Mouse (Mus musculus) liver, postnatal 0 days (tissue): ENCODE measurements at regions not wholly inside any gene's neighbourhood (a gene's known extent, or its start where the extent isn't known, plus 50 kb on each side); places are given as distances from the start of the nearest gene placed in this dataset.

Experiments
- ATAC-seq: fragments of 200-750 bp; cut with Nextera tagmentation; 2 replicates; pipeline ENCODE4 v1.8.0; 2017; ENCODE audit warnings: mild to moderate bottlenecking, moderate library complexity
- DNase-seq: peaks from one replicate; pipeline ENCODE4 v3.0.0-alpha.2; 2016
- H3K27ac ChIP-seq: fragments of 300-500 bp; sonication (generic); 2 replicates; pipeline ENCODE4 v1.5.1; 2014; ENCODE audit warnings: antibody characterized with exemption, moderate library complexity, mild to moderate bottlenecking, low read depth
- H3K27me3 ChIP-seq: fragments of 300-500 bp; sonication (generic); 2 replicates; pipeline ENCODE4 v1.6.1; 2014; ENCODE audit warnings: low read length, control low read depth, mixed read lengths; ENCODE audit not compliant: insufficient read depth
- H3K36me3 ChIP-seq: fragments of 300-500 bp; sonication (generic); replicated peaks from 2 replicates; pipeline ENCODE4 v1.6.1; 2014; ENCODE audit warnings: mild to moderate bottlenecking, control low read depth, low read length, moderate library complexity, mixed read lengths; ENCODE audit not compliant: insufficient read depth
- H3K4me1 ChIP-seq: fragments of 300-500 bp; sonication (generic); 2 replicates; pipeline ENCODE4 v1.6.1; 2014; ENCODE audit warnings: antibody characterized with exemption, mild to moderate bottlenecking, control low read depth; ENCODE audit not compliant: insufficient read depth
- H3K4me2 ChIP-seq: fragments of 300-500 bp; sonication (generic); 2 replicates; pipeline ENCODE4 v1.6.1; 2014; ENCODE audit warnings: low read depth, mild to moderate bottlenecking, low read length, moderate library complexity, mixed read lengths
- H3K4me3 ChIP-seq: fragments of 300-500 bp; sonication (generic); 2 replicates; pipeline ENCODE4 v1.5.1; 2014; ENCODE audit warnings: low read depth, low read length
- H3K9ac ChIP-seq: fragments of 300-500 bp; sonication (generic); replicated peaks from 2 replicates; pipeline ENCODE4 v1.6.1; 2014; ENCODE audit warnings: mild to moderate bottlenecking, moderate library complexity
- H3K9me3 ChIP-seq: fragments of 300-500 bp; sonication (generic); 2 replicates; pipeline ENCODE4 v1.6.1; 2016; ENCODE audit warnings: mild to moderate bottlenecking, control low read depth, low read length, mixed read lengths
- CTCF ChIP-seq: sonication (generic); IDR thresholded peaks from 2 replicates; pipeline ENCODE4 v1.5.1; 2016; ENCODE audit warnings: antibody characterized with exemption, low read depth
- EP300 ChIP-seq: IDR thresholded peaks from 2 replicates; pipeline ENCODE4 v1.6.1; 2016; ENCODE audit warnings: antibody characterized with exemption, low read depth, mild to moderate bottlenecking
- WGBS: fragments of 180-500 bp; shearing (Covaris S2); extraction: QIAGEN DNeasy Blood & Tissue Kit; methylation state at CpG from one replicate; pipeline ENCODE4 v1.1.7; 2014; ENCODE audit not compliant: insufficient replicate concordance; 5-methylcytosine and 5-hydroxymethylcytosine counted together

GRCm38 (mm10) chr1:144355560-144356310, 106.7 kb upstream of the Rgs1 start:
- Histone ChIP-seq H3K27me3 (no peaks in the 10 kb centered on the region), H3K9ac (no peak overlapping the region), H3K4me1 (no peaks in the 10 kb centered on the region), H3K9me3 (no peaks in the 10 kb centered on the region), H3K4me2 (no peak overlapping the region), H3K27ac (no peak overlapping the region), H3K4me3 (no peak overlapping the region), H3K36me3 (no peaks in the 10 kb centered on the region)
- ATAC-seq (no peak), DNase-seq (no peak)
- TF ChIP-seq CTCF: no peak
- no peak for TF ChIP-seq EP300
- 69% methylated on average over 4 of the region's 4 CpGs for WGBS

GRCm38 (mm10) chr1:144355041-144355440, 106.0 kb upstream of the Rgs1 start:
- 81% methylated on average over 3 of the region's 3 CpGs for WGBS
- Histone ChIP-seq H3K9ac (no peak overlapping the region), H3K27me3 (no peaks in the 10 kb centered on the region), H3K36me3 (no peaks in the 10 kb centered on the region), H3K9me3 (no peaks in the 10 kb centered on the region), H3K4me1 (no peaks in the 10 kb centered on the region), H3K27ac (no peak overlapping the region), H3K4me2 (no peak overlapping the region), H3K4me3 (no peak overlapping the region)
- no peak for TF ChIP-seq CTCF
- TF ChIP-seq EP300: no peak
- no peak for DNase-seq
- ATAC-seq: no peak

- Histone ChIP-seq H3K27me3 (no peaks in the 10 kb centered on the region), H3K9ac (no peak overlapping the region), H3K9me3 (no peaks in the 10 kb centered on the region), H3K4me2 (no peak overlapping the region), H3K36me3 (no peaks in the 10 kb centered on the region), H3K4me3 (no peak overlapping the region), H3K27ac (no peak overlapping the region), H3K4me1 (no peaks in the 10 kb centered on the region)
- DNase-seq (no peak), ATAC-seq (no peak)
- no peak for TF ChIP-seq EP300
- peak; percentile 44; the same call in 1 of the 2 replicates for TF ChIP-seq CTCF
These were observed 104.3 kb upstream of the Rgs1 start for GRCm38 (mm10) chr1:144353320-144353719.

- DNase-seq (no peak), ATAC-seq (no peak)
- Histone ChIP-seq H3K27ac (no peak overlapping the region), H3K4me3 (no peak overlapping the region), H3K4me1 (no peaks in the 10 kb centered on the region), H3K9me3 (no peaks in the 10 kb centered on the region), H3K36me3 (no peaks in the 10 kb centered on the region), H3K27me3 (no peaks in the 10 kb centered on the region), H3K4me2 (no peak overlapping the region), H3K9ac (no peak overlapping the region)
- WGBS: 88% methylated on average over 1 of the region's 1 CpGs
- no peak for TF ChIP-seq CTCF
- TF ChIP-seq EP300: no peak
These were observed 94.8 kb upstream of the Rgs1 start for GRCm38 (mm10) chr1:144343820-144344219.

GRCm38 (mm10) chr1:144343299-144343698, 94.3 kb upstream of the Rgs1 start:
- no peak overlapping the region for H3K27ac ChIP-seq
- H3K4me2 ChIP-seq: no peak overlapping the region
- H3K4me1 ChIP-seq: no peaks in the 10 kb centered on the region
- H3K9me3 ChIP-seq: no peaks in the 10 kb centered on the region
- no peaks in the 10 kb centered on the region for H3K27me3 ChIP-seq
- WGBS: 62% methylated on average over 5 of the region's 5 CpGs
- DNase-seq: no peak
- ATAC-seq: no peak
- no peak overlapping the region for H3K9ac ChIP-seq
- H3K4me3 ChIP-seq: no peak overlapping the region
- H3K36me3 ChIP-seq: no peaks in the 10 kb centered on the region
- no peak for TF ChIP-seq CTCF
- TF ChIP-seq EP300: no peak

GRCm38 (mm10) chr1:144337572-144337971, 88.5 kb upstream of the Rgs1 start:
- WGBS: 63% methylated on average over 2 of the region's 2 CpGs
- Histone ChIP-seq H3K36me3 (no peaks in the 10 kb centered on the region), H3K27ac (no peak overlapping the region), H3K4me2 (no peak overlapping the region), H3K4me1 (no peaks in the 10 kb centered on the region), H3K9me3 (no peaks in the 10 kb centered on the region), H3K4me3 (no peak overlapping the region), H3K27me3 (no peaks in the 10 kb centered on the region), H3K9ac (no peak overlapping the region)
- TF ChIP-seq CTCF (no peak), EP300 (no peak)
- DNase-seq: no peak
- no peak for ATAC-seq
